Mouse (Mus musculus) liver, adult 2 months (tissue): ENCODE data around the gene Gm20388.

Source experiments
- CTCF ChIP-seq: fragments of 200-500 bp; IDR thresholded peaks from 2 replicates; pipeline ENCODE4 v1.5.1; 2011; ENCODE audit warnings: low read depth, low read length, control low read depth
- POLR2A ChIP-seq: fragments of 200-500 bp; IDR thresholded peaks from 2 replicates; pipeline ENCODE4 v1.6.1; 2011; ENCODE audit warnings: low read length, control low read depth; ENCODE audit not compliant: insufficient read depth; ENCODE audit errors: extremely low read depth

DNA sequence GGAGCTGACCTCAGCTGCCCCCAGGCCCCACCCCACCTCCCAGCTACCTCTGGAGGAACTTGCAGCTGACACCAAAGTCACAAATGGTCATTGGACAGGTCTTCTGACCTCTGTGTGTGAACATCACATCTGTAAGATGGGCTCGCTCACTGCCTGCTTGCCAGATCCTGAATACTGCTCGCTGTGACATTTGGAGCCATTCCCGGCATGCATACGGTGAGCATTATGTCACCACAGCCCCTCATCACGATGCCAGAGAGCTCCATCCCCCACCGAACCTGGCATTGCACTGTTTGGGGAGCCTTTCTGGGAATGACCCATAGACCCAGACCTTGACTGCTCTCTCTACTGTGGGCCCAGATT, 503.0 kb downstream of the Gm20388 start:
- no peak for TF ChIP-seq POLR2A
- no peak for TF ChIP-seq CTCF
